Mouse (Mus musculus) stomach, postnatal 0 days (tissue): ENCODE data around the gene Zfp553.

Experiments used
- CTCF ChIP-seq: IDR thresholded peaks from 2 replicates; pipeline ENCODE4 v1.5.1; 2016; ENCODE audit warnings: antibody characterized with exemption, low read depth, mild to moderate bottlenecking, moderate library complexity
- EP300 ChIP-seq: optimal IDR thresholded peaks from 2 replicates; pipeline ENCODE3; 2016; ENCODE audit warnings: antibody characterized with exemption

- no peak for TF ChIP-seq EP300
- peak; percentile 0; the same call in 1 of the 2 replicates for TF ChIP-seq CTCF
Observed at GRCm38 (mm10) chr7:127273118-127273923, 40.5 kb downstream of the Zfp553 start.
